Mouse (Mus musculus) spleen, adult 2 months (tissue): Measurements from ENCODE around the gene Sh3bgrl2.

Source experiments
- CTCF ChIP-seq: fragments of 200-500 bp; IDR thresholded peaks from 2 replicates; pipeline ENCODE4 v1.5.1; 2011; ENCODE audit warnings: mild to moderate bottlenecking, inconsistent platforms; ENCODE audit not compliant: insufficient read depth, insufficient read length, insufficient replicate concordance; ENCODE audit errors: extremely low read depth
- POLR2A ChIP-seq: fragments of 200-500 bp; IDR thresholded peaks from 2 replicates; pipeline ENCODE4 v1.6.1; 2011; ENCODE audit warnings: low read depth, low read length, inconsistent platforms

GRCm38 (mm10) chr9:83634703-83635102, 86.6 kb downstream of the Sh3bgrl2 start:
- TF ChIP-seq CTCF (no peak), POLR2A (no peak)
